Mouse (Mus musculus) NIH3T3 (cell line): ENCODE results near the gene Asic3.

Source experiments
- DNase-seq: peaks from one replicate; pipeline ENCODE4 v3.0.0-alpha.2; 2012; ENCODE audit warnings: low read depth

The Asic3 gene

GRCm38 (mm10) chr5:24413042-24413693 lies at the start of gene Asic3:
TSS of gene Asic3 (plus strand) at chr5:24413392.
- peak; percentile 41 for DNase-seq

DNA sequence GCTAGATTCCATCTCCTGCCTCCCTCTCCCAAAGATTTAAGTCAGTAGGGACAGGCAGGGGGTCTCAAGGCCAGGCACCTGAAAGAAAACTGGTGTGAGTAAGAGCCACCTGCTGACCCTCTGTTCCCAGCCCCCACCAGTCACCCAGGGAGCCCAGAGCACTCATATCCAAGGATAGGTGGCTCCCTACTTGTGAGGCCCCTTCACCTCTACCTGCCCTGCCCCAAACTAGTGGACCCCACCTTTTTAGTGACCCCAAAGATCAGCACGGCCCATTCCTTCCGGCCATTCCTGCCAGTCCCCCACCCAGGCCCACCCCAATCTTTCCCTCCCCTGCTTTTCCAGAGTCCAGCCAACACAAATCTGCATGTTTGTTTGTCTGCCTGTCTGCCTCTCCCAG lies 49.7 kb upstream of the Asic3 start:
- DNase-seq, result no peak

- no peak for DNase-seq
These were observed 49.1 kb upstream of the Asic3 start for GRCm38 (mm10) chr5:24364061-24364460.

DNA sequence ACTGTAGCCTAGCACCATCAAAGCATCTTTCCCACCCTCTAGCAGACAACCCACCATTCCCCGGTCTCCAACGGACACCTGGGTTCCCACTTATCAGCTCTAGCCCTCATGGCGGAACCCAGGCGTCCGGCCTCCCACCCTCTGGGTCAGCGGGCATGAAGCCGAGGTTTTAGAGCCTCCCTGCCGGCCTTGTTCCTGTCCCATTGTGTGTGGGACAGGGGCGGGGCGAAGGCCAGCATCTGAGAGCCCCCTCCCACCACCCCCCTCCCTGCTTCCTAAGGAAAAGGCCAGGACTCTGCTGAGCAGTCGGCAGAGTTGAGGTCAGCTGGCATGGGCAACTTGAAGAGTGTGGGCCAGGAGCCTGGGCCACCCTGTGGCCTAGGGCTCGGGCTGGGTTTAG lies 48.7 kb upstream of the Asic3 start, which contains the start of gene Nos3:
Gene Nos3, plus strand, starts transcription at position 303 of the 400 bp plus-strand sequence.
- no peak for DNase-seq

- no peak for DNase-seq
These were observed 48.2 kb upstream of the Asic3 start for GRCm38 (mm10) chr5:24364963-24365362.

- DNase-seq, result no peak
These were observed 47.7 kb upstream of the Asic3 start for GRCm38 (mm10) chr5:24365528-24365927.

GRCm38 (mm10) chr5:24366426-24366825 lies 46.8 kb upstream of the Asic3 start:
- DNase-seq, result no peak

GRCm38 (mm10) chr5:24369767-24370166 lies 43.4 kb upstream of the Asic3 start:
- no peak for DNase-seq

DNA sequence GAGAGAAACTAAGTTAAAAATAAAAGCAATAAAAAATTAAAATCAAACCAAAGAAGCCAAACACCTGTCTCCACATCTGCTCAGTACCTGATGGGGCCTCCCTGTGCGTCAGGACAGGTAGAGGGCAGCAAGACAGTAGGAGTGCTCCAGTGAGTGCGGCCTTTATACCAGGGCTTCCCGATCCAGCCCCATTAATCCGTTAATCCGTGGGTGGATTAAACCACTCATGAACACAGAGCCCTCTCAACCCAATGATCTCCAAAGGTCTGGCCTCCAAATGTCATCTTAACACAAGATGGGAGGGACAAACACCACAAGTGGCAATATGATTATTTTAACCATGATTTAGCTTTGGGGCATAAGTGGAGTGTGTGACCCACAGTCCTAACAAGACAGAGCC lies 39.4 kb upstream of the Asic3 start:
- DNase-seq, result no peak

DNA sequence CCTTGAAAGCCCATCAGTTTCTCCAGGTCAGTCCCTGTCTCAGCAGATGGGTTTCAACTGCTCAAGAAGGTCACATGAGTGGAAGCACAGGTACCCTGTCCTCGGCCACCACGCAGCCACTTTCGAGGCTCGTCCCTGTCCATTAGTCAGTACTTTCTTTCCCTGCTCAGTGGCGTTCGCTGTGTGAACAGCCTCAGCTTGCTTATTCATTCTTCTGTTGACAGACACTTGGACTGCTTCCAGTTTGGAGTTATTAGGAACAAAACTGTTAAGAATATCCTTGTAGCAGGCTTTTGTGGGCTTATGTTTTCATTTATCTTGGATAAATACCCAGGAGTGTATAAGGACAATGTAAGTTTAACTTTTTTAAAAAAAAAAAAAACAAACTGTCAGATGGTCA lies 39.0 kb upstream of the Asic3 start:
- peak; percentile 96 for DNase-seq

- DNase-seq, result peak; percentile 87
These were observed 38.4 kb upstream of the Asic3 start for GRCm38 (mm10) chr5:24374666-24375328.

DNA sequence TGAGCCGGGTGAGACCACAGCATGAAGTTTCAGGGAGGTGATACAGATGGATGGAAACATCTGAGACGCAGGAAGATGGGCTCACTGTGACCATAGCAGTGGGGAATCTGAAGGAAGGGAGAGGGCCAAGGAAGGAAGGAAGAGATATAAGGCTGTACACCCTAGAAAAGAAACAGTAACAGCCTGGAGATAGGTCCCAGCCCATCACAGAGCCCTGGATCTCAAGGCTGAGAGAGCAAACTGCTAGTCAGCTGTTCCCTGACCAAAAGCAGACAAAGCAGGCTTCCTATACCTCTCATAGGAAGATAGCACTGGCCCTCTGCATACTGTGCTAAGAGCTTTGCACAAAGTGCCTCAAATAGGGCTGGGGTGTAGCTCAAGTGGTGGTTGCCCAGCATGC lies 34.5 kb upstream of the Asic3 start:
- no peak for DNase-seq

DNA sequence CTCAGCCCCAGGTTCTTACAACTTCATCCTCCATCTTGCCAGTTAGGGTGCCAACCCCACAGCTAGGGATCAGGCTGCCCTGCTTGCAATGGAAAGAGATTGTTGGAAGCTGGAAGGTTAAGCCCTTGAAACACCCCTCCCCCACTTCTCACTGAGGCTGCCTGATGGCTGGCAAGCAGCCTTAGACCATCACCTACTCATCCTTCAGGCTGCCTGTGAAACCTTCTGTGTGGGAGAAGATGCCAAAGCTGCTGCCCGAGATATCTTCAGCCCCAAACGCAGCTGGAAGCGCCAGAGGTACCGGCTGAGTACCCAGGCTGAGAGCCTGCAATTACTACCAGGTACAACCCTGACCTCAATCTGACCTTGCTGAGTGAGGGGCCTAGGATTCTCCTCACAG lies 33.7 kb upstream of the Asic3 start:
- DNase-seq, result no peak

DNA sequence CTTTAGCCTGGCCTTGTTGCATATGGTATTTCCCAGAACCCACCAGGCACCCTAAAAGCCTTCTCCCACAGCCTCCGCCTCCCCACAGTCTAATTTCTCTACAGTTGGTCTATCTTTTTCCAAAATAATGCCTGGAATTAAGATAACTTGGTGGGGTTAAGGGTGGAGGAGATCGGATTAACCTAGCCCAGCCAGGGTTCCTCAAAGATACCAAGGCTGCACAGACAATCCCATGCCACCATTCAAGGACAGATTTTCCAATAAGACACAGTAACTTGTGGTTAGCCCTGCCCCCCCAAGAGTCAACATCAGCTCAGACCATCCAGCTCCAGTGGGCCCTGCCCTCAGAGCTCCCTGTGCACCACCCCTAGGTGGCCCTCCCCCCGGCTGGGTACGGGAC lies 32.7 kb upstream of the Asic3 start:
- no peak for DNase-seq

DNA sequence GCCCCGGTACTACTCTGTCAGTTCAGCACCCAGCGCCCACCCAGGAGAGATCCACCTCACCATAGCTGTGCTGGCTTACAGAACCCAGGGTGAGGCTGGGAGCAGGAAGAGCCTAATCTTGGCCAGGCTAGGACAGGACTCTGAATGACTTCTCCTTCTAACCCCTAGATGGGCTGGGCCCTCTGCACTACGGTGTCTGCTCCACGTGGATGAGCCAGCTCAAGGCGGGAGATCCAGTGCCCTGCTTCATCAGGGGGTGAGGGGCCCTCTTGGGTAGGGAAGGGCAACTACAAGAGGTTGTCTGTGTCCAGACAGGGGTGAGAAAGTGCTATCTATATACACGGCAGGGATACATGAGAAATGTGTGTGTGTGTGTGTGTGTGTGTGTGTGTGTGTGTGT lies 31.7 kb upstream of the Asic3 start:
- no peak for DNase-seq

- DNase-seq, result no peak
These were observed 31.2 kb upstream of the Asic3 start for GRCm38 (mm10) chr5:24381988-24382387.

DNA sequence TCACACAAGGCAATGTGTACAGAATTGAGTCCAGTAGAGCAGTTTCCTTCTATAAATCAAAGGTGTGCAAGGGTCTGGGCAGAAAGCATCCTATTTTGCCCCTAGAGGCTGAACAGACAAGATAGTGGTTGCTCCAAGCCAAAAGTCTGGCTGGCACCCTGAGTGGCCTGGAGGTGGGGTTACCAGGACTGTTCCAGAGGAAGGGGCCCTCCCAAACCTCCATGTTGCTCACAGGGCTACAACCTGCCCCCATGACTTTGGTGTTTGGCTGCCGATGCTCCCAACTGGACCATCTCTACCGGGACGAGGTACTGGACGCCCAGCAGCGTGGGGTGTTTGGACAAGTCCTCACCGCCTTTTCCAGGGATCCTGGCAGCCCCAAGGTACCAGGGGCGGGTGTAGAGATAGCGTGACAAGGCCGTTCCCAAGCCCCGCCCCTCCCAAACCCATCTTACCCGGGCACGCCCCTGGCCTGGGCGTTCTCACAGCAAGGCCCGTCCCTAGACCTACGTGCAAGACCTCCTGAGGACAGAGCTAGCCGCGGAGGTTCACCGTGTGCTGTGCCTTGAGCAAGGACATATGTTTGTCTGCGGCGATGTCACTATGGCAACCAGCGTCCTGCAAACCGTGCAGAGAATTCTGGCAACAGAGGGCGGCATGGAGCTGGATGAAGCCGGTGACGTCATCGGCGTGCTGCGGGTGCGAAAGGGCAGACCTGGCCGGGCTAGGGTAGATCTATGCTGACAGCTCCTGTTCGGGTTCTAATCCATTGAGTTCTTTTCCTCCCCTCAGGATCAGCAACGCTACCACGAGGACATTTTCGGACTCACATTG lies 29.9 kb upstream of the Asic3 start:
- peak; percentile 85 for DNase-seq

GRCm38 (mm10) chr5:24384407-24384806 lies 28.8 kb upstream of the Asic3 start:
- no peak for DNase-seq

DNA sequence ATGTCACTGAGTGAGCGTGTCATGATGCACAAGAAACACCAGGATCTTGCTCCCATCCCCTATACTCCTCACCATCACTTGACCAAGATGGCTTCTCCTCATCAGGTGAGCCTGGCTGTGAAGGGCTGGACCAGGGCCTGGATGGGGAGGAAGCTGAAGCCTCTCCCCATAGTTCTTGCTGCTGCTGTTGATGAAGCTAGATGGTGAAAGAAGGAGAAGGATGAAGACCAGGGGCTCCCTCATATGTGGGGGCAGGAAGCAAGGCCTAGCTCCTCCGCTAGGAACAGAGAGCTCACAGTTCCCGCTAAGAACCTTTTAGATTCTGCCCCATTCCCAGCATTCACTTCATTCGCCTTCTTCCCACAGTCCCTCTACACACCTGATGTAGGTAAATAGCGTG lies 27.8 kb upstream of the Asic3 start:
- no peak for DNase-seq

DNA sequence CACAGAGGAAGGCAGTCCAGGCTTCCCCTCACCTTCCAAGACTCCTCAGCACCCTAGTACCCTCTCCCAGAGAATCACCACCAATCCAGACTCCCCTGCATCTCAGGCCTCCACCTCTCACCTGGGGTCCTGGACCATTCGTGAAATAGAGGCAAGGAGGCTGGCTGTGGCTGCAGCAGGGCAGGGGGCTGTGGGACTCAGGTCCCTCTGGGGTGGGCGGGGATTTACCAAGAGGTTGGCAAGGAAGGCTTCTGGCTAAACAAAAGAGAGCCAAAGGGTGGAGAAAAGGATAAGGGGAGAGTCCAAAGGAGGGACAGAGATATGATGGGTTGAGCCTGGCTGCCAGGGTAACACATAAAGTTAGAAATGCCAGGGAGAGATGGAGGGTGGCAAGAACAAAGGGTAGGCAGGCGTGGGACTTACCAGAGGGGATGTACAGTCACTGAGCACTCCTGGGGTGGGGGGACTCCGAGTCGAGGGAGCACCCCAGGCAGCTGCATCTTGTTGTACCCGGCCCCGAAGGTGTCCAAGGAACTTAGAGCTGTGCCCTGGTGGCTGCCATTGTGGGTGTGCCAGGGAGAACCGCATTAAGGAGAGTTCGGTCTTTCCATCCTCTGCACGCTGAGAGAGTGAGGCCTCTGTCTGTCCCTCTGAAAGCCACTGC lies 27.2 kb upstream of the Asic3 start:
- DNase-seq, result no peak

- peak; percentile 65 for DNase-seq
These were observed 25.6 kb upstream of the Asic3 start for GRCm38 (mm10) chr5:24387264-24388241.
